Mouse (Mus musculus) limb, embryonic 11.5 days (tissue): ENCODE data around the gene Tssk6. TPM values are rescaled to one million over a fixed set of nuclear protein-coding genes. Genes with fewer than 3 reads are reported as not detected.

ENCODE experiments used
- ATAC-seq: fragments of 200-750 bp; cut with Nextera tagmentation; 2 replicates; pipeline ENCODE4 v1.8.0; 2017; ENCODE audit warnings: low read depth; ENCODE audit not compliant: insufficient number of reproducible peaks, low FRiP score, low TSS enrichment
- DNase-seq: peaks from one replicate; pipeline ENCODE4 v3.0.0-alpha.2; 2015; ENCODE audit warnings: low spot score
- H3K27ac ChIP-seq: fragments of 300-500 bp; sonication (generic); replicated peaks from 2 replicates; pipeline ENCODE4 v1.5.1; 2014; ENCODE audit warnings: low read depth, mild to moderate bottlenecking, low read length
- H3K27me3 ChIP-seq: fragments of 300-500 bp; sonication (generic); 2 replicates; pipeline ENCODE4 v1.6.1; 2014; ENCODE audit warnings: mild to moderate bottlenecking, low read length, mixed read lengths; ENCODE audit not compliant: control insufficient read depth, insufficient read depth
- H3K36me3 ChIP-seq: fragments of 300-500 bp; sonication (generic); 2 replicates; pipeline ENCODE4 v1.6.1; 2014; ENCODE audit warnings: mild to moderate bottlenecking, low read length, moderate library complexity, mixed read lengths; ENCODE audit not compliant: control insufficient read depth, insufficient read depth
- H3K4me1 ChIP-seq: fragments of 300-500 bp; sonication (generic); 2 replicates; pipeline ENCODE4 v1.6.1; 2014; ENCODE audit warnings: low read length, mixed read lengths; ENCODE audit not compliant: control insufficient read depth, insufficient read depth
- H3K4me2 ChIP-seq: fragments of 300-500 bp; sonication (generic); 2 replicates; pipeline ENCODE4 v1.6.1; 2014; ENCODE audit warnings: low read depth, mild to moderate bottlenecking, moderate library complexity; ENCODE audit not compliant: severe bottlenecking
- H3K4me3 ChIP-seq: fragments of 300-500 bp; sonication (generic); 2 replicates; pipeline ENCODE4 v1.5.1; 2014; ENCODE audit warnings: low read depth, low read length
- H3K9ac ChIP-seq: fragments of 300-500 bp; sonication (generic); 2 replicates; pipeline ENCODE4 v1.6.1; 2014; ENCODE audit warnings: mild to moderate bottlenecking, low read length
- H3K9me3 ChIP-seq: fragments of 300-500 bp; sonication (generic); 2 replicates; pipeline ENCODE4 v1.6.1; 2016; ENCODE audit warnings: low read length; ENCODE audit not compliant: control insufficient read depth
- WGBS: fragments of 180-500 bp; shearing (Covaris S2); extraction: QIAGEN DNeasy Blood & Tissue Kit; methylation state at CpG from one replicate; pipeline ENCODE4 v1.1.7; 2014; 5-methylcytosine and 5-hydroxymethylcytosine counted together
- polyA plus RNA-seq: library from polyadenylated mRNA; unstranded; fragments of >200 nt; fragmentation: Nextera tagmentation; extraction: Ambion mirVana; gene quantifications from 2 replicates; pipeline ENCODE4 v1.2.1, GENCODE M21; 2014

Gene Tssk6
- 4.4 and 4.9 TPM in 2 replicates for polyA plus RNA-seq

- H3K36me3 ChIP-seq, result no peaks in the 10 kb centered on the region; the same call in 1 of the 2 replicates
- DNase-seq (peak; percentile 67), ATAC-seq (peak; percentile 58)
- H3K27me3 ChIP-seq, result no peaks in the 10 kb centered on the region
- WGBS, result 6% methylated on average over 89 of the region's 89 CpGs
- H3K27ac ChIP-seq, result peak within 1 kb of the TSS; percentile 84
- H3K4me1 ChIP-seq, result peaks cover 18% of the 10 kb centered on the region
- peak within 1 kb of the TSS; percentile 89 for H3K9ac ChIP-seq
- H3K9me3 ChIP-seq, result no peaks in the 10 kb centered on the region
- H3K4me2 ChIP-seq, result peak within 1 kb of the TSS; percentile 96
- H3K4me3 ChIP-seq, result peak within 1 kb of the TSS; percentile 73
Measured at GRCm38 (mm10) chr8:69902163-69903062, at the start of gene Tssk6, which contains the start of the genes Ndufa13 and Yjefn3. Gene Tssk6 (plus strand): TSS chr8:69902184. Gene Ndufa13 (minus strand): TSS chr8:69902558. Gene Yjefn3 (minus strand): TSS chr8:69902712.

- WGBS, result 93% methylated on average over 10 of the region's 10 CpGs
Measured at GRCm38 (mm10) chr8:69853869-69854268, 48.1 kb upstream of the Tssk6 start.

GRCm38 (mm10) chr8:69860807-69861206 lies 41.2 kb upstream of the Tssk6 start:
- DNase-seq, result no peak
- H3K27ac ChIP-seq, result no peak overlapping the region
- H3K9ac ChIP-seq, result no peak overlapping the region
- no peak overlapping the region for H3K4me2 ChIP-seq
- no peaks in the 10 kb centered on the region for H3K36me3 ChIP-seq
- WGBS, result 66% methylated on average over 4 of the region's 4 CpGs
- no peaks in the 10 kb centered on the region for H3K4me1 ChIP-seq
- H3K27me3 ChIP-seq, result no peaks in the 10 kb centered on the region
- H3K9me3 ChIP-seq, result no peaks in the 10 kb centered on the region
- no peak for ATAC-seq
- no peak overlapping the region for H3K4me3 ChIP-seq

More at GRCm38 (mm10) chr8:69853869-69854268, 48.1 kb upstream of the Tssk6 start:
- Histone ChIP-seq H3K27me3 (no peaks in the 10 kb centered on the region), H3K4me2 (no peak overlapping the region), H3K4me3 (no peak overlapping the region), H3K27ac (no peak overlapping the region), H3K36me3 (no peaks in the 10 kb centered on the region), H3K9ac (no peak overlapping the region), H3K9me3 (no peaks in the 10 kb centered on the region), H3K4me1 (no peaks in the 10 kb centered on the region)
- ATAC-seq (no peak), DNase-seq (no peak)

- H3K4me3 ChIP-seq, result no peak overlapping the region
- no peaks in the 10 kb centered on the region for H3K27me3 ChIP-seq
- H3K36me3 ChIP-seq, result no peaks in the 10 kb centered on the region
- ATAC-seq (no peak), DNase-seq (no peak)
- H3K9me3 ChIP-seq, result no peaks in the 10 kb centered on the region
- no peak overlapping the region for H3K4me2 ChIP-seq
- H3K27ac ChIP-seq, result no peak overlapping the region
- H3K4me1 ChIP-seq, result no peaks in the 10 kb centered on the region
- H3K9ac ChIP-seq, result no peak overlapping the region
- 61% methylated on average over 2 of the region's 2 CpGs for WGBS
Measured at GRCm38 (mm10) chr8:69861251-69861650, 40.7 kb upstream of the Tssk6 start.

GRCm38 (mm10) chr8:69863387-69864020 lies 38.5 kb upstream of the Tssk6 start:
- Histone ChIP-seq H3K27me3 (no peaks in the 10 kb centered on the region), H3K36me3 (no peaks in the 10 kb centered on the region), H3K9me3 (no peaks in the 10 kb centered on the region), H3K4me2 (no peak overlapping the region), H3K4me3 (no peak overlapping the region), H3K4me1 (no peaks in the 10 kb centered on the region), H3K9ac (no peak overlapping the region), H3K27ac (no peak overlapping the region)
- DNase-seq (no peak), ATAC-seq (no peak)
- 87% methylated on average over 5 of the region's 5 CpGs for WGBS

GRCm38 (mm10) chr8:69864180-69864579 lies 37.8 kb upstream of the Tssk6 start:
- 67% methylated on average over 5 of the region's 5 CpGs for WGBS

GRCm38 (mm10) chr8:69867696-69868326 lies 34.2 kb upstream of the Tssk6 start:
- Histone ChIP-seq H3K27me3 (no peaks in the 10 kb centered on the region), H3K4me1 (no peaks in the 10 kb centered on the region), H3K36me3 (no peaks in the 10 kb centered on the region), H3K27ac (no peak overlapping the region), H3K4me3 (no peak overlapping the region), H3K4me2 (no peak overlapping the region), H3K9me3 (no peaks in the 10 kb centered on the region), H3K9ac (no peak overlapping the region)
- WGBS, result 70% methylated on average over 5 of the region's 5 CpGs
- DNase-seq (no peak), ATAC-seq (0 out of 2 replicates have a peak, but pooled peaks have one; percentile 15)

More at GRCm38 (mm10) chr8:69864180-69864579, 37.8 kb upstream of the Tssk6 start:
- H3K4me2 ChIP-seq, result no peak overlapping the region
- H3K9me3 ChIP-seq, result no peaks in the 10 kb centered on the region
- no peaks in the 10 kb centered on the region for H3K27me3 ChIP-seq
- no peaks in the 10 kb centered on the region for H3K36me3 ChIP-seq
- DNase-seq, result no peak
- no peaks in the 10 kb centered on the region for H3K4me1 ChIP-seq
- no peak for ATAC-seq
- no peak overlapping the region for H3K9ac ChIP-seq
- H3K4me3 ChIP-seq, result no peak overlapping the region
- no peak overlapping the region for H3K27ac ChIP-seq
